Mouse (Mus musculus) hindlimb bud, embryonic 11.5 days (tissue): Measurements from ENCODE around the gene Ift88.

Experiments
- DNase-seq: peaks from one replicate; pipeline ENCODE4 v3.0.0-alpha.2; 2012; ENCODE audit warnings: low read depth, low spot score; ENCODE audit errors: extremely low spot score

Gene Ift88

DNA sequence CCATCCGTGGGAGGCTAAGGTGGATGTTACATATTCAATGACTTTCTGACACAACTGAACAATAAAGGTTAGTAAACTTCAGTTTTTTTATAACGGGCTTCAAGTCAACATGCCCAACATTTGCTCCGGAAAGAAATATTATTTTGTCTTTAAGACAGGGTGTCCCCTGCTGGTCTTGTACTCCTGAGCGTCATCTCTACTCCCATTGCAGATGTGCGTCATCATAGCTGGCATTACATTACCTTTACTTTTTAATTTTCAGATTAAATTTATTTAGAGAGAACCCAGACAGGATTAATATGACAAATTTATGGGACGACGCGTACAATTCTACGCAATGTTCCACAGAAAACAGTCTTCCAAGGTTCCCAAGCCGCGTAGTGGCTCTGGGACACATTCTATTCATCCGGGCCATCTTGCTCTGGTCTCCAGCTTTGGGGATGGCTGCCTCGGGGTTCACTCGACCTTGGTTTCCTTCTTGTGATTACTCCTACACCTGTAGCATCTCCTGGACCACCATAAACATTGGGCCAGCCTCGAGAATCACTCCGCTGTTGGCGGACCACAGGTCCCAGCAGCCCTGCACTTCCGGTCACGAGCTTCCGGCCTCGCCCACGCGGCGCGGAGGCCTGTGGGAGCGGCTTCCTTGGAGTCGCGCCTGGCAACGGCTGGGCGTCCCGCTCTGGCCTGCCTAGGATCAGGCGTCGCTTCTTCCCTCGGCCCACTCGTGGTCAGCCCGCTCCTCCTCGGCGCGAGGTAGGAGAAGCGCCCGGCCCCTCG is at the start of gene Ift88:
Ift88 (plus strand) TSS at position 631 of the 780 bp plus-strand sequence.
- DNase-seq, result peak; percentile 52

DNA sequence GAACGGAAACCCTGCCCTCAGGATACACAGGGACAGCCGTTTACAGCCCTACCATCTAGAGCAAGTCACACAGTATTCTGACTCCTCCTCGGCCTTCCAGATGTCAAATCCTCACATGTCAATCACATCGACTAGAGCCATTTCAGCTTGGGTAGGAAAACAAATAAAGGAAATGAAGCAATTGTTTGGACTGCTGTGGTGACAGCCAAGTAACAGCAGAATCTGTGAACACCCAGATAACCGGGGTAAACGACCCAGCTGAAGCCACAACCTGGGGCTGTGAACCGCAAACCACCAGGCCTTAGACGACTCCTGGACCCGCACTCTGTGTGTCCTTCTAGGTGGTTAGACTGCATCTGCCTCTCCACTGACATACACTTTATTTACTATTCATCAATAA is 48.7 kb upstream of the Ift88 start:
- no peak for DNase-seq

DNA sequence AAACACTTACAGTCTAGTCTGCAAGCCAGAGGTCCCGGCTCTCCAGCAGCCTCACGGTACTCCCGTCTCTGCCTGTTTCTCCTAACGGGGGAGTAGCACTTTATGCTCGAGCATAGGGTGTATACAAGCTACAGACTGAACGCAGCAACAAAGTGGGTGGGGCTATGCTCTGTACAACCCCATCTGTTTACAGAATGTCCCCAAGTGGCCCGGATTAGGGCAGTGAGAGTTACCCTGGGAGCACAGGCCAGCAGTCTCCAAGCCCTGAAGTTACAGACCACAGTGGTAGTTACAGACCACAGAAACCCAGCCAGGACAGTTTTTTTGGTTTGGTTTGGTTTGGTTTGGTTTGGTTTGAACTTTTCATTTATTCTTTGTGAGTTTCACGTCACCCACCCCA is 47.8 kb upstream of the Ift88 start:
- DNase-seq, result no peak

DNA sequence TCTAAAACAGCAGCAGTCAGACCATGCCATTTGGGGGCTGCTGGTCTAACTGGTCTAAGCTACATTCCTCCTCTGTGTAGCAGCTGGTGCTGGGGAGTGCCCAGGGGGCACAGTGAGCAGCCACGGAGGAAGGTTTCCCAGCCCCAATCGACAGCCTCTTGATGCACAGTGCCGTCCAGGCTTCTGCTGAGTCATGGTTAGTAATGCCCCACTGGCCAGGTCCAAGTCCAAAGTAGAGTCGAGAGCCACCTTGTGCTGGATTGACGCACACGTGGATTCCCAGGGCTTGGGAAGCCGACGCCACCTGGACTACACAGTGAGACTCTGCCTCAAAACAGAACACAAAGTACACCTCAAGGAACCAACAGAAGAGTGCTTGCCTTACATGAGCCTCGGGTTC is 46.9 kb upstream of the Ift88 start:
- no peak for DNase-seq

DNA sequence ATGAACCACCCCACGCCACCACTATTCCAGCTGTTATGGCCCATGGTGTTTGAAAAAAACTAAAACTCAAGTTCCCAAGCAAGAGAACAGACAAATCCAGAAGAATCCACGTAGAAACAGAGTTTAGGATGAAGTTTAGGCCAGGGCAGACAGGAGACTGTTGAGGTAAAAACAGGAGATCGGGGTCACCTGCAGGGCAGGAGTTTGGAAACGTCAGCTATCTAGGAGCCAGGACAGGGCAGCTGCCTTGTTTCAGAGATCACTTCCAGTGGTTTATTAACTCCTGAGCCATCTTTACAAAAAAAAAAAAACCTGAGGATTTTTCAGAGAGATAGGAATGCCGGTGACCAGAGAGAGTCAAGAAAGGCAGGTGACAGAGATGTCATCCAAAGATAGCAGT is 46.3 kb upstream of the Ift88 start:
- DNase-seq, result no peak

DNA sequence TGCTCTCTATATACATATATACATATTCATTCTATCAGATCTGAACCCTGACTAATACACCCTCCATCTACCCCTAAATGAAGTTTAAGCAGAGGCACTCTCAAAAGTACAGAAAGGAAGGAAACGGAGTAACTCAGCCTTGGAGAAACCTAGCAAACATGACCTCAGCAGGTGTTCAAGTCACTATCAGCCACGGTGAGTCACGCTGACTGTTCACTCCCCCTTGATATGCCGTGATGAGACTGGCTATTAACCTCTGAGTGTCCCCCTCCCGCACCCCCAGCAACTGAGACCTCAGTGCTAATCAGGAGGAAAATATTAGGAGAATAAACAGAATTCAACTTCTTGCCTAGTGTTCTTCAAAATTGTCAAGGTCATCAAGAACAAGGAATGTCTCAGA is 38.2 kb upstream of the Ift88 start:
- no peak for DNase-seq

DNA sequence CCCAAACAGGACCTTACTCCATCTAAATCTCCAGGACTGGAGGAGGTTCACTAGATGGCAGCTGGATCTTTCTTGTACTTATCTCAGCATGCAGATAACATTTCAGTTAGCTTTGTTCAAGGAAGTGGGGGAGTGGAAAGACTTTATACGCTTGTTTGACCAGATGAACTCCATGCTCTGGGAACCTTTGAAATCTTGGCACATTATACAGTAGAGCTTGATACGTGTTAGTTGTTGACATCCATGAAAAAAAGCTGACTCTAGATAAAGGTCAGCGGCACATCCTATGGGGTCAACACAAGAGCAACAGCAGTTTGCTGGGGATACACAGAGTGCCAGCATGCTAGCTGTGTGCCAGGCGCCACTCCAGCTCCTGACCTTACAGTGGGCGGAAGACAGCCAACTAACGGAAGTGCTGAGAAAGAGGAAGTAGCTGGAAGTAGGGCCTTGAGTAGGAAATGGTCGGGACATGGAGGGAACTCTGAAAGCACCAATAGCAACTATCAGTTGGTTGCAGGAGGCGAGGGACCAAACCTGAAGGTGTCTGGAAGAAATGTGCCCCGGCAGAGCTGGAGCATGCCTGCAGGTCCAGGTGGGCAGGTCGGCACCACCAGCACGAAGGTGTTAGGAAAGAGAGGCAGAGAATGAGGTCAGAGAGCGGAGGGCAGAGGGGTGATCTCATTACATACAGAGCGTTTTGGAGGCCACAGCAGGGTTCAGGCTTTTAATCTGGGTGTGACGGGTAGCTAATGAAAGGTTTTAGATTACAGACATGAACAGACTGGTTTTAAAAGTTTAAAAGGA is 36.9 kb upstream of the Ift88 start:
- DNase-seq, result no peak

DNA sequence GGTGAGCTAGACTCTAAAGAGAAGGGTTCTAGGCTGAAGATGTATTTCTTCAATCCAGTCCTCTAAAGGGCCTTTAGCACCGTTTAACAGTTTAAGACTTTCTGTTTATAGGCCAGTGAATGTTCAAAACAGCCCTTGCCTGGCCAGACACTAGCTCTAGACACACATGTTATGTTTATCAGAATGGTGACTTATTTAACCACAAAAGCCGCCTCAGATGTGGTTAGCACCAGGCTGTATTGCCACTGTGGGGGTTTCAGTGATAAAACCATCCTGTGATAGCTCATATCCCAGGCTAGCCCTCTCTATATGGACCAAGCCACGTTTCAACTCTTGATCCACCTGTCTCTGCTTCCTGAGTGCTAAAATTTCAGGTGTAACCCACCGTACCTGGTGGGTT is 32.2 kb upstream of the Ift88 start:
- DNase-seq, result no peak

DNA sequence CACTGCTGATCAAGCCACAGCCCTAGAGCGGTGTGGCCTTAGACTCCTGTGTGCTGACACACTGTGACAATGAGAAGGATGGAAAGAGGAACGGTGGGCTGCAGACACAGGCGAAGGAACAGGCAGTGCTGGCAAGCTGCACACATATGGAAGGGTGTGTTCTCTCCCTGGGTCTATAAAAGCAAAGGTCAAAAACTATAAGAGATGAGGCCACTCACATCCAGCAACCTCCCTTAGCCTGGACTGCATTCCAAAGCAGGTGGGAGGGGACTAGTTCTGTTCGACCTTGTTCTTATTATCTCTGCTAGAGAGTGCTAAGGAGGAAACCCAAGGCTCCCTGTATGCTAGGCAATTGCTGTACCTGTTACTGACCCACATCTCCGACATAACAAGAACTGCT is 31.6 kb upstream of the Ift88 start:
- DNase-seq, result no peak

DNA sequence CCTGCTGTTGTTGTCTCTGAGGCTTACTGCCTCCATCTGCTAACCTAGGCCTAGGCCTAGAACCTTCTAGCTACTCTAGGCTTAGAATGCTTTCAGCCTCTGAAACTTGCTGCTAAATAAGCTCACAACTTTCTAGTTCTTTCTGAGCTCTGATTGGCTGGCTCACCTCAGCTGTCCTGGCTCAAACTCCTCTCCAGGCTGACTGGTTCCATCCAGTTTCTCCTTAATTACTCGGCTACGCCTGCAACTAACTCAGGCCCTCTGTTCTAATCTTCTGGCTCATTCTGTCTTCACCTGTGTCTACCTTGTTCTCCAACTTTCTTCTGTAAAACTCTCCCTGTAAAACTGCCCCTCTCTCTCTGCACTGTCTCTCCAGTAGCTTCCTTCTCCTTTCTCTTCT is 28.4 kb upstream of the Ift88 start:
- DNase-seq, result no peak

DNA sequence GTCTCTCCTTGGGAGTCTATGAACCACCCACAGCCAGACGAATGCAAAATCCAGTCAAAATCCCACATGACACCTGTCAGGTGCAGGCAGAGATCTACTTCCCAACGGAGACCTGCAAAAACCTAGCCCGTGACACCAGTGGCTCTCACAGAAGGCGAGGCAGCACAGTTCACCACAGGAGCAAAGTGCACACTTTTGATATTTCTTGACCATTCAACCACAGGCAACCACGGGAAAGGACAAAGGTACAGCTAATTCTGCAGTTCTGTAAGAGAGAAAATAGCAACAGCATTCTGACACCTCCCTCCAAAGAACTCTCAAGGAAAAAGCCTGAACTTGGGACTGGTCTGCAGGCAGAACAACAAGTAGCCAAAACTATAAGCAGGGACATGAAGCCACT is 26.6 kb upstream of the Ift88 start:
- DNase-seq, result no peak

DNA sequence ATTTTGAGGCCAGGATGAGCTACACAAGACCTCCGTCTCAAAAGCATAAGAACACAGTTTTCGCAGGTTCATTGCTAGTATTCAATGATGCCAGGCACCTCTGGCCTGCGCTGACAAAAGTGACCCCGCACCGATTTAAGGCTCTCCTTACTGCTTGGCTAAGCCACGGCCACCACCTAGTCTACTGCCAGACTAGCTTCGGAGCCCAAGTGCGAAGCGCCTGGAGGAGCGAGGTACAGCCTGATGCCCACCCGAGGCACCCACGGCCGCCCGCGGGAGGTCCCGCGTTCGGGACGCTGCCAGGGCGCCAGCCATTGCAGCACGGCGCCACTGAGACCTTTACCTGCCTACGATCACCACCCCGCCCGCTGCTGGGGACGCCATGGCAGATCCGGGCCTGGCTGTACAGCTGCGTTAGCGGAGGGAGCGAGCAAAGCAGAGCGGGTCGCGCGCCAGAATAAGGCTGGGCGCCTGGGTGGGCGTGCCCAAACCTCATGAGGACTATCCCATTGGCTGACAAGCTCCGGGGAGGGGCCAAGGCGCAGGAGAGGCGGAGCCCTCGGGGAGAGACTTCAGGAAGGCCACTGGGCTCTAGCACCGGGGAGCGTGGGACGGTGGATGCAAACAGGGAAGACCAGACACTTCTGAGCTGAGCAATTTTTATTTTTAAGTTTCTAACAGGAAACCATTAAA is 25.7 kb upstream of the Ift88 start, which contains the start of gene Cryl1:
Cryl1 (minus strand) TSS at position 465 of the 693 bp plus-strand sequence.
- peak; percentile 79 for DNase-seq

DNA sequence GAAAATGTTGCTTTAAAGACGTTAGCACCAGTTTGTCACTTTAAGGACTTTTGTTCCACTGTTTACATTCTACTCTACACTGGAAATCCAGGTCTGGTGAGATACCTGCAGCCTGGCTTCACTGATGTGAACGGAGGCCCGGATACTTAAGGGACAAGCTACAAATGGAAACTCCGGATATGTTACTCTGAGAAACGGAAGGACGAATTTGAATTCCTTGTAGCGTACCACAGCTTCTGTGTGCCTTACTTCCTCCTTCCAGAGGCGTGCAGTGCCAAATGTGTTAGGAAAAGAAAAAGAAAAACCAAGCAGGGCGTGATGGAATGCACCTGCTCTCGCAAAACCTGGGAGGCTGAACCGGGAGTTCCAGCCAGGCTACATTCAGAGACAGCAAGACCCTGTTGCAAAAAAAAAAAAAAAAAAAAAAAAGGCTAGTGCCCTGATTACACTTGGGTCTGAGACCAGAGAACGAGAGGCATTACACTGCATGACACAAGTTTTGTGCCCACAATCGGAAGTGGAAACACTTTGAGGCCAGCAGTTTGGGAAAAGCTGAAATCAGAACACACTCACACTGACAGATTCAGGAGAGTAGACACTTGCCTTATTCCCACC is 24.9 kb upstream of the Ift88 start:
- no peak for DNase-seq

DNA sequence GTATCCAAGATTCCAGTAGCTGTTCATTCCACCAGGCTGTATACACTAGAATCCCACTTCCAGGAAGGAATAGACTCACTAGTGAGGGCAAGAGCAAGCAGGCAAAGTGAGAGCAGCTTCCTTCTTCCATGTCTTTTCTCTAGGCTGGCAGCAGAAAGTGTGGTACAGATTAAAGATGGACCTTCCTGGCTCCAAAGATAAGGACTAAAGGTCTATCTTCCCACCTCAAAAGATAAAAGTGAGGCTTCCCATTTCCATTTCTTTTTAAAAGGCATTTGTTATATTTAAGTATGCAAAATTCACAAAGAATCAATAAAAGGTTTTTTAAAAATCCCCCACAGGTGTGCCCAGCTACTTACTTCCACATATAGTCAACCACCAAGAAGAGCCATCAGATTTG is 21.0 kb upstream of the Ift88 start:
- no peak for DNase-seq

DNA sequence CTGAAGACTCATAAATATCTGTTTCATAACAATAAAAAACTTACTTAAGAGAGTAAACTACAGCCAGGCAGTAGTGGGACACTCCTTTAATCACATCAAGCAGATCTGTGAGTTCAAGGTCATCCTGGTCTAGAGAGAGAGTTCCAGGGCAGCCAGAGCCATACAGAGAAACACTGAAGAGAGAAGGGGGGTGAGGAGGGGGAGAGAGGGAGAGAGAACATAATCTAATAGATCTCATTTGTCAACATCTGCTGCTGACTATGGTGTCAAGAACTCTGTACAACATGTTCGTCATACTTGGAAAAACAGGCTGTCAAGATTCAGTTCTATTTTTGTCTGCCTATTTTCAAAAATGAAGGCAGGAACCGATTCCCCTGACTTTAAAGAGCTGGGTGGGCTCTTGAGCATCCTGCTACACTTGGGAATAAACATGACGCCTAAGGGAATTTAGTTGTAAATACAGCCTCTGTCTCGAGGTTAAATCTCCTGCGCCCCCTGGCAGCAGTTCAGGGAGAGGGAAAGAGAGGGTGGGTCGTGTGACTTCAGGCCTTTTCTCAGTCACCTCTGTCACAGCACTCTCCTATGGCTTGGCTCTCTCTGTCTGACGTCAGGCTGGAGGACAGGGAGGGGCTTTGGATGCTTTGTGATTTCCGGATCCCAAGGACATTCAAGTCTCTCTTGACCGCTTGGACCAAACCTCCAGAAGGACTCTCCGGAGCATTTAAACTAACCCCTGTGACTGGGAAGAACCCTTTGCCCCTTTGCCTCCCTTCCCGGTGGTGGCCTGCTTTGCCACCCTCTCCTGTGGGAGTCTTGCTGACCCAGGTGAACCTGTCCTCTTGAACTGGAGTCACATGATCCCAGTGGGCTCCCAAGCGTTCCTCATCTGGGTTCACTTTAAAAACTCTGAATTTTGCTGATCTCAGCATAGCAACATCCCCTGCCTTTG is 16.5 kb upstream of the Ift88 start:
- DNase-seq, result no peak

DNA sequence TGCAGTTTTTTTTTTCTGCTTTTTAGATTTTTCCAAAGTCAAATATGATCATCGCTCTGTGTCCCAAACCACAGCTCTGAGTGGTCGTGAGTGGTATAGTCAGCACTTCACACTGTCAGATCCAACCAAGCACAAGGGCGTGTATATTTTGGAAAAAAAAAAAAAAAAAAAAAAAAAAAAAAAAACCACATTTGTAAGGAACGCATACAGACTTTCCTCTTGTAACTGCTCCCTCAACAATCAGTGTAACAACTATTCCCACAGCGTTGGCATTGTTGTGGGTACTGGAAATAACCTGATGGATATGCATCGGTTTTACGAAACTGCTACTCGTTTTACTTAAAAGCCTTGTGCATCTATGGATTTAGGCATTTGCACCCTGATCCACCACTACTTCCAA is 15.8 kb upstream of the Ift88 start:
- DNase-seq, result no peak

DNA sequence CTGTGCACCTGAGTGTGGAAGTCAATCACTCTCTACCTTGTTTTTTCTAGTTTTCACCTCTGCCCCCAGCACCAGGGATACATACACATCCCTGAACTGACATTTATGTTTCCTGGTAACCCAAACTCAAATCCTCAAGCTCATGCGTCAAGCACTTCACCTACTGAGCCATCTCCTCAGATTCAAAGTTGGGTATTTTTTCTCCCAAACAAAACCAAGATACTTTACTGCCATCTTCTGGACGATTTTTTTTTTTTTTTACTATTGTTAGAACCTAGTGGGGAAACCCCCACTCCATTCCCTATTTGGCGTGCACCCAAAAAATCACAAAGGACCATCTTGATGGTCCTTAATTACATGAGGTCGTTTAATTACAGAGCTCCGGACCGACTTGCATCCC is 14.8 kb upstream of the Ift88 start:
- DNase-seq, result no peak

DNA sequence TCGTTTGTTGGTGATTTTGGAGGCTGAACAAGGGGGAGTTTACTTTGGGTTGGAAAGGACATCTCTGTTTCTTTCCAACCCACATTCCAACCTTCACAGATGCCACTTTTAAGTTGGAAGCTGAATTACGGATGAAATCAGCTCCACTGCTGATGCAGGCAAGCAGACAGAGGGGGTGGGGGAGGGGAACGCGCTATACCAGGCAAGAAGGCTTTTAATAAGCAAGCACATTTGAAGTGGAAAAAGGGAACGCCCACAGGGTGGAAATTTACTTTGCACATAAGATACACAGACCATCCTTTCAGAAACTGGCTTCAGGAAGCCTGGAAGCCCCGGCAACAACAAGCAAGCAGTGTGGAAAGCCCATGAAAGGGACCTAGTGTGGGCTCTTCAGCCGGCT is 11.7 kb upstream of the Ift88 start:
- DNase-seq, result no peak

DNA sequence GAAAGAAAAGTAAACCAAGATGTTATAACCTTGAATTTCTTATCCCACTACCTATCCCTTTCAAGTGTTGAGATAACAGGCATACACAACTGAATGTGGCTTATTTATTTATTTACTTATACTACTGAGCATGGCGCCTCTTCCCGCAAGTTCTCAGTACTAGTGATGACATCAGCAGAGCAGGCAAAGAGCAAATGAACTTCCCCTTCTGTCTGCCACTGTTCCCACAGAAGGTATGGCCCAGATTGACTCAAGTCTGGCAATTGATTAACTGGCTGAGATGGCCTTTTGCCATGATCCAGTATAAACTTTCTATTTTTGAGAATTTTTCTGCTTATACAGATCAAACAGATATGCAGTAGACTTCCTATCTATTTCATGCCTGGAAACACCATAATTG is 6.7 kb upstream of the Ift88 start:
- no peak for DNase-seq

DNA sequence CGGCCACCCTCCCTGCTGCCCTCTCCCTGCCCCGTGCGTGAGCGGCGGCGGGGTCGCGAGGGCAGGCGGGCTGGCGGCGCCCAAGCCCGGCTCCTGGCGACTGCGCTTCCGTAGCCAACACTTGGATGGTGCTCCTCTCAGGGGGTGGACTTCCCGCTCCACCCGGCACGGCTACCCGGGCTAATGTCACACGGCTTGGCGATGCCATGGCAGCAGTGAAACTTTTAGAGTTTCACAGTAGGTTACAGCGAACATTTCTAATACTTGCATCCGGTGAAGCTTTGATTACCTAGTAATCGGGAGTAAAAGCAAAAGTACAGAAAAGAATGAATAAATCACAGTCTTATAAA is 325 bp downstream of the Ift88 start:
- DNase-seq, result no peak
